Mouse (Mus musculus) gastrocnemius, postnatal 36 days (tissue): Measurements from ENCODE around the gene Cox4i1. TPM values are rescaled to one million over a fixed set of nuclear protein-coding genes. Genes with fewer than 3 reads are reported as not detected.

Experiments
- DNase-seq, 2 experiments: peaks; one replicate each; pipeline ENCODE4 v3.0.0; 2022
- intact Hi-C: fragments of 180-260 bp; cut with DNase I; formaldehyde crosslinking; loops from one replicate; pipeline ENCODE4 v1.15.1; 2025
- total RNA-seq, 2 experiments: library from RNA; stranded (reverse); gene quantifications; 2 replicates each; pipeline ENCODE4 v1.2.3; 2021

The Cox4i1 gene
- total RNA-seq, 2 experiments from 2014 or later = 1,608 to 1,616 TPM

GRCm38 (mm10) chr8:120686576-120686975, 18.6 kb downstream of the Cox4i1 start:
- intact Hi-C loops = loop anchor here (5.0 to 10.0 kb wide), 2 partner anchors 41 to 408 kb away; no protein-coding TSS in a partner anchor
- no peak for DNase-seq

GRCm38 (mm10) chr8:120687786-120688185, 19.8 kb downstream of the Cox4i1 start:
- DNase-seq = peak in 1 of 2 experiments; percentile 34
- intact Hi-C loops = loop anchor here (5.0 to 10.0 kb wide), 2 partner anchors 40 to 407 kb away; no protein-coding TSS in a partner anchor

- no peak for DNase-seq
- intact Hi-C loops = loop anchor here (5.0 to 10.0 kb wide), 2 partner anchors 39 to 406 kb away; no protein-coding TSS in a partner anchor
Observed at GRCm38 (mm10) chr8:120688511-120688910, 20.5 kb downstream of the Cox4i1 start.

GRCm38 (mm10) chr8:120692934-120693333, 24.9 kb downstream of the Cox4i1 start:
- intact Hi-C loops = no loop called here
- no peak for DNase-seq

GRCm38 (mm10) chr8:120693861-120694493, 26.0 kb downstream of the Cox4i1 start:
- no peak for DNase-seq
- intact Hi-C loops = no loop called here

GRCm38 (mm10) chr8:120696401-120697153, 28.6 kb downstream of the Cox4i1 start:
- intact Hi-C loops = loop anchor here (5.0 kb wide), 1 partner anchor 36 kb away; no protein-coding TSS in a partner anchor
- no peak for DNase-seq

- intact Hi-C loops = loop anchor here (5.0 kb wide), 1 partner anchor 35 kb away; no protein-coding TSS in a partner anchor
- no peak for DNase-seq
Observed at GRCm38 (mm10) chr8:120697154-120697978, 29.3 kb downstream of the Cox4i1 start.

GRCm38 (mm10) chr8:120697979-120698272, 29.9 kb downstream of the Cox4i1 start:
- no peak for DNase-seq

GRCm38 (mm10) chr8:120698426-120698825, 30.4 kb downstream of the Cox4i1 start:
- DNase-seq = no peak
- intact Hi-C loops = loop anchor here (5.0 kb wide), 1 partner anchor 34 kb away; no protein-coding TSS in a partner anchor

More at GRCm38 (mm10) chr8:120697979-120698272, 29.9 kb downstream of the Cox4i1 start:
- intact Hi-C loops = loop anchor here (5.0 kb wide), 1 partner anchor 34 kb away; no protein-coding TSS in a partner anchor

- intact Hi-C loops = loop anchor here (5.0 kb wide), 1 partner anchor 33 kb away; no protein-coding TSS in a partner anchor
- DNase-seq = no peak
Observed at GRCm38 (mm10) chr8:120699079-120699478, 31.1 kb downstream of the Cox4i1 start.

GRCm38 (mm10) chr8:120699565-120699964, 31.5 kb downstream of the Cox4i1 start:
- intact Hi-C loops = loop anchor here (5.0 kb wide), 1 partner anchor 33 kb away; no protein-coding TSS in a partner anchor

GRCm38 (mm10) chr8:120700053-120700452, 32.0 kb downstream of the Cox4i1 start:
- intact Hi-C loops = no loop called here
- no peak for DNase-seq

More at GRCm38 (mm10) chr8:120699565-120699964, 31.5 kb downstream of the Cox4i1 start:
- no peak for DNase-seq

- intact Hi-C loops = no loop called here
- no peak for DNase-seq
Observed at GRCm38 (mm10) chr8:120701758-120702465, 33.9 kb downstream of the Cox4i1 start.

- DNase-seq = peak in 1 of 2 experiments; percentile 40
- intact Hi-C loops = no loop called here
Observed at GRCm38 (mm10) chr8:120704203-120704602, 36.2 kb downstream of the Cox4i1 start.

- intact Hi-C loops = no loop called here
- DNase-seq = no peak
Observed at GRCm38 (mm10) chr8:120705163-120705562, 37.1 kb downstream of the Cox4i1 start.

- intact Hi-C loops = no loop called here
- DNase-seq = no peak
Observed at GRCm38 (mm10) chr8:120706193-120706592, 38.2 kb downstream of the Cox4i1 start.

GRCm38 (mm10) chr8:120709176-120709575, 41.2 kb downstream of the Cox4i1 start:
- intact Hi-C loops = no loop called here

GRCm38 (mm10) chr8:120715200-120715599, 47.2 kb downstream of the Cox4i1 start:
- no peak for DNase-seq
- intact Hi-C loops = no loop called here

More at GRCm38 (mm10) chr8:120709176-120709575, 41.2 kb downstream of the Cox4i1 start:
- no peak for DNase-seq

GRCm38 (mm10) chr8:120715996-120716680, 48.1 kb downstream of the Cox4i1 start:
- intact Hi-C loops = no loop called here

More at GRCm38 (mm10) chr8:120715996-120716680, 48.1 kb downstream of the Cox4i1 start:
- no peak for DNase-seq
